In genomic region chr5:65693018-65693417, GRCm38 (mm10) we compare ENCODE assay signal across 25 mouse cellular contexts.
"Had no signal": no experiment of that assay in that cellular context is flagged by ENCODE, and none has a peak within 500 bp of the region (broad histone marks: within the 10 kb centered on the region; RNA-seq: fewer than 3 reads in every experiment).

No protein-coding gene starts in this region.

- H3K9me3 ChIP-seq: embryonic facial prominence, embryonic 10.5 days; embryonic facial prominence, embryonic 12.5 days; embryonic facial prominence, embryonic 13.5 days; embryonic facial prominence, embryonic 15.5 days; forebrain, embryonic 10.5 days; forebrain, embryonic 12.5 days; forebrain, embryonic 13.5 days; forebrain, embryonic 15.5 days; heart, embryonic 10.5 days had no signal

- H3K27me3 ChIP-seq: embryonic facial prominence, embryonic 12.5 days; embryonic facial prominence, embryonic 13.5 days; embryonic facial prominence, embryonic 15.5 days; forebrain, embryonic 12.5 days; forebrain, embryonic 13.5 days; forebrain, embryonic 15.5 days had no signal

- H3K4me3 ChIP-seq: embryonic facial prominence, embryonic 10.5 days; embryonic facial prominence, embryonic 12.5 days; embryonic facial prominence, embryonic 13.5 days; embryonic facial prominence, embryonic 15.5 days; erythroblast, embryonic 14.5 days; forebrain, embryonic 10.5 days; forebrain, embryonic 12.5 days; forebrain, embryonic 13.5 days; forebrain, embryonic 15.5 days; gastrocnemius, adult 2 months; heart, adult 2 months; heart, embryonic 10.5 days had no signal

- H3K4me2 ChIP-seq: embryonic facial prominence, embryonic 12.5 days; embryonic facial prominence, embryonic 13.5 days; embryonic facial prominence, embryonic 15.5 days; forebrain, embryonic 12.5 days; forebrain, embryonic 13.5 days; forebrain, embryonic 15.5 days had no signal

- DNase-seq: cerebellum, adult 9-11 months; cerebellum, postnatal 10 days; cerebellum, postnatal 14 days; cerebellum, postnatal 25 days; cerebellum, postnatal 36 days; embryo, embryonic 11 days; forebrain, postnatal 0 days; gastrocnemius, adult 2 months; gastrocnemius, postnatal 10 days; gastrocnemius, postnatal 14 days; gastrocnemius, postnatal 25 days; gastrocnemius, postnatal 36 days; heart, adult 11 months; heart, adult 18-20 months; heart, adult 2 months had no signal

- H3K9ac ChIP-seq: embryonic facial prominence, embryonic 12.5 days; embryonic facial prominence, embryonic 13.5 days; embryonic facial prominence, embryonic 15.5 days; forebrain, embryonic 12.5 days; forebrain, embryonic 13.5 days; forebrain, embryonic 15.5 days; forebrain, postnatal 0 days had no signal

- H3K36me3 ChIP-seq: forebrain, embryonic 15.5 days had no signal

- H3K27ac ChIP-seq: embryonic facial prominence, embryonic 10.5 days; embryonic facial prominence, embryonic 12.5 days; embryonic facial prominence, embryonic 13.5 days; embryonic facial prominence, embryonic 15.5 days; forebrain, embryonic 10.5 days; forebrain, embryonic 12.5 days; forebrain, embryonic 13.5 days; forebrain, embryonic 15.5 days; gastrocnemius, adult 2 months; heart, adult 2 months; heart, embryonic 10.5 days had no signal
